Mouse (Mus musculus) erythroblast, adult 5-6 weeks (primary cell): ENCODE data around the gene Rps21. TPM values are rescaled to one million over a fixed set of nuclear protein-coding genes. Genes with fewer than 3 reads are reported as not detected.

Source experiments
- ATAC-seq: replicated peaks from 2 replicates; pipeline ENCODE4 v1.8.0; 2016; ENCODE audit warnings: moderate number of reproducible peaks, mild to moderate bottlenecking, moderate TSS enrichment, inconsistent platforms; ENCODE audit not compliant: poor library complexity, low FRiP score, severe bottlenecking
- total RNA-seq, 2 experiments: library from RNA; stranded (forward) in 1 of 2; stranded (reverse) in 1 of 2; fragments of 150-400 nt in 1 of 2; fragments of 200-764, 138-1000 nt in 1 of 2; gene quantifications; 2 replicates each; pipeline versions ENCODE4 v1.2.3 to v1.2.4; 2015 to 2017; ENCODE audit warnings: low replicate concordance in 2 of 2

Gene Rps21
- total RNA-seq (2015; ENCODE audit: low replicate concordance) (363 and 447 TPM in 2 replicates), total RNA-seq (2017; ENCODE audit: low replicate concordance) (275 and 320 TPM in 2 replicates)

- ATAC-seq = peak; percentile 94
These were observed at the start of gene Rps21 for GRCm38 (mm10) chr2:180257001-180257521. TSS of gene Rps21 (plus strand) at chr2:180257377.

GRCm38 (mm10) chr2:180207840-180208239, 49.3 kb upstream of the Rps21 start:
- peak; percentile 52; the same call in 1 of the 2 replicates for ATAC-seq

- ATAC-seq = no peak
These were observed 48.2 kb upstream of the Rps21 start for GRCm38 (mm10) chr2:180208976-180209375.

DNA sequence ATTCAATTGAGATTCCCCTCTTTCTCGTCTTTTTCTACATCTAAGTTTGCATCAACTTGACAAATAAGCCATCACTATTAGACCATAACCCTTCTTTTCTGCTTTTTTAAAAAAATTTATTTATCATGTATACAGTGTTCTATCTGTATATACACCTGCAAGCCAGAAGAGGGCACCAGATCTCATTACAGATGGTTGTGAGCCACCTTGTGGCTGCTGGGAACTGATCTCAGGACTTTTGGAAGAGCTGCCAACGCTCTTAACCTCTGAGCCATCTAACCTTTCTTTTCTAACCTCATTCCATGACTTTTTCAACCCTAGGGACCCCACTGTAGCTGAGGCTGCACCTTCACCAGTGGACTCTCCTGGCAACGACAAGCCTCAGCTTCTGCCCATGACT, 44.9 kb upstream of the Rps21 start:
- ATAC-seq = no peak

DNA sequence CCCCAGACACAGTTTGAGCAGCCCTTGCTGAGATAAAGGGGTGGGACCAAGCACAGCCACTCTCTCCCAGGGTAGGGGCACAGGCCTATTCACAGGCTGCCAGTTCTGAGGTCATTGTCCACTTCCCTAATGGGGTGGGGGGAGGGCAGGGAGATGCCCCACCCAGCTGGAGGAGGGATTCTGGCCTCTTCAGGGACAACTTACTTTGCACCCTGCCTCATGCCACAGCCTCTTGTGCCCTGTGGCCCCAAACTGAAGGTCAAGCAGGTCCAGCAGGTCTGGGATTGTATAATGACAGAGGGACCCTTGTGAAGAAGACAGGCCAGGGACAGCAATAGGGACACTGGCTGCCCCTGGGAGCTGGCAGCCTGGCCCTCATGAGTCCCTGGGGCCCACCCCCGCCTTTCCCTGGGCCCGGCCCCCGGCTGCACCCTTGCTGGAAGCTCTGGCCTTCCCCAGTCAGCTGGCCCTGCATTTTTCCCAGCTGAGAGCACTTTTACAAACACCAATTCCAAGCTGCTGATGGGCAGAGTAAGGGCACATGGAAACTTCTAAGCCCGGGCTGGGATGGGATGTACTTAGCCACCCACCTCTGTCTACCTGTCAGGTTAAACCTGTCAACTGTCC, 42.7 kb upstream of the Rps21 start:
- ATAC-seq = no peak

GRCm38 (mm10) chr2:180215011-180215461, 42.1 kb upstream of the Rps21 start:
- ATAC-seq = no peak

DNA sequence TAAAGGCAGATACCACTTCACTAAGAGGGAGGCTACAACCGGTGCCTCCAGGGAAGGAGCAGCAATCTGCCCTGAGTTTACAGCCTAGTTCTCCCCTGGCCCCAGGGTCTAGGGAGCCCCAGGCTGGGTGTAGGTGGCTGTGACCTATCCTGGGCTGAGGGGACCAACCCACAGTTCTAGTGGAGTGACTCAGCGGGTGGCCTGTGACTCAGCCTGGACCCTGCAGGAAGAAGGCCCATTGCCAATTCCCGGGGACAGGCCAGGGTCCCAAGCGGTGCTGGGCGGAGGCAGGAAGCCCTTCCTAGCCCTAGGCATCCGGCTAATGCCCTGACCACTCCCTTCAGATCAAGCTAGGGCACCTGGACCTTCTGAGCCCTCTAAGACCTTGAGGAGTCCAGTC, 41.2 kb upstream of the Rps21 start:
- ATAC-seq = no peak

GRCm38 (mm10) chr2:180216921-180217320, 40.3 kb upstream of the Rps21 start:
- ATAC-seq = no peak

GRCm38 (mm10) chr2:180217587-180217986, 39.6 kb upstream of the Rps21 start:
- ATAC-seq = no peak

GRCm38 (mm10) chr2:180218241-180218640, 38.9 kb upstream of the Rps21 start:
- ATAC-seq = no peak

GRCm38 (mm10) chr2:180218677-180219076, 38.5 kb upstream of the Rps21 start:
- ATAC-seq = no peak

DNA sequence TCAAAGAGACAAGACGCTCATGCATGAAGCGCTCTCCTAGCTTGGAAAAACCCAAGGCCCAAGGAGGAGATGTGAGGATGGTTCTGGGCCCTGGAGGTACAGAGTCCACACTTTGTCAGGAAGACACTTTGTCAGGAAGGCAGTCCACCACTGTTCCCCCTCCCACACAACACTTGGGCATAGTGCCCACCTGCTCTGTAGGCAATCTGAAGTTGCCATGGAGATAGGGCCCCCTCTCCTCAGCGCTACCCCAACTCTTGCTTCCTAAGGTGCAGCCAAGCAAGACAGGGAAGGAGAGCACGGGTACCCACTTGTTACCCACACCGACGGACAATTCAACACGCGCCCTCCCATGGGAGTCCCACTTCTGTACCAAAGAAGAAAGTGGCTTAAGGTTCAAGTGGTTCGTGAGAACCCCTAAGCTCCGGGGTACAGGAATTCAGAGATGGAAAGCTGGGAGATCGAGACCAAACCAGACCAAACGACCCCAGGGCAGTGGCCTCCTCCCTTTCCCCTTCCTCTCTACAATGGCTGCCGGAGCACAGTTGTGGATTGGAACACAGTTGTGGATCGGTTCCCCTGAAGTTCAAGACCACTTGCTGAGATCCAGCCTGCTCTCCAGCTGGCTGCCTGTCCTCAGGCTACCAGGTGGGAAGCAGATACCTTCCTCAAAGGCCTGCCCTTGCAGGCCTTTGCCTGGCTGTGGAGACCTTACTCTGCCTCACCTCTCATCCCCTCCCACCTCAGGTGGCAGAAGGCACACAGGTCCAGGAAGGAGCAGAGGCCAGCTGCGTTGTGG, 37.8 kb upstream of the Rps21 start:
- no peak for ATAC-seq

- no peak for ATAC-seq
These were observed 37.0 kb upstream of the Rps21 start for GRCm38 (mm10) chr2:180220165-180220564.

DNA sequence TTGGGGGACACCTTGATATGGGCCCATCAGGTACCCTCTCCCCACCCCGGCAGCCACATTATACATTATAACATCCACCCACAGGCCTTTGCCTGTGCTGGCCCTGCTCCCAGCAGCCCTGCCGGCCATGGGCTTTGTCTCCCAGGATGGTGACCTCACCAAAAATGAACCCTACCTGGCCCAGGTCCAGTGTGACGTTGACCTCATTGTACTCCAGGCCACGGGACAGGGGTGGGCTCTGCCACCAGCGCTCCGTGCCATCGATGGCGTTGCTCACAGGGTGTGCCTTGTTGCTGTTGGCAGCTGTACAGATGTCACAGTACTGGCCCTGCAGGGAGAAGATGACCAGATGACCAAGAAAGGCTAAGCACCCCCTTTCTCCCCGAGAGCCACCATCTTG, 36.1 kb upstream of the Rps21 start:
- ATAC-seq = no peak

- ATAC-seq = no peak
These were observed 34.9 kb upstream of the Rps21 start for GRCm38 (mm10) chr2:180222250-180222649.

DNA sequence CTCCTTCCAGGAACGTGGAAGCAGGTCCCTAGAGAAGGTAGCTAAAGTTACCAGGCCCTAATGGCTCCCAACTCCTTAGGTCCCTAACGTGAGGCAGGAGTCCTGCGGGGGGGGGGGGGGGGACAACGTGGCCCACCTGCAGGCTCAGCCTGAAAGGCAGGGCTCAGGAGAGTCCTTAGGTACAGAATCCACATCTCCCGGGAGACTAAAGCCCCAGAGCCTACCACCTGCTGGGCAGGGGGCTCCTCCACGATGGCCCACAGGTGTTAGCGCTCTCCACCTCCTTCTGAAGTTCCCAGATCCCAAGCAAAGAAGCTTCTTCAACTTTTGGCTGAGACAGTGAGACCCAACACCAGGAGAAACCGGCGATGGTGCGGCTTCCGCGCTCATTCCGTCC, 32.5 kb upstream of the Rps21 start:
- ATAC-seq = no peak

DNA sequence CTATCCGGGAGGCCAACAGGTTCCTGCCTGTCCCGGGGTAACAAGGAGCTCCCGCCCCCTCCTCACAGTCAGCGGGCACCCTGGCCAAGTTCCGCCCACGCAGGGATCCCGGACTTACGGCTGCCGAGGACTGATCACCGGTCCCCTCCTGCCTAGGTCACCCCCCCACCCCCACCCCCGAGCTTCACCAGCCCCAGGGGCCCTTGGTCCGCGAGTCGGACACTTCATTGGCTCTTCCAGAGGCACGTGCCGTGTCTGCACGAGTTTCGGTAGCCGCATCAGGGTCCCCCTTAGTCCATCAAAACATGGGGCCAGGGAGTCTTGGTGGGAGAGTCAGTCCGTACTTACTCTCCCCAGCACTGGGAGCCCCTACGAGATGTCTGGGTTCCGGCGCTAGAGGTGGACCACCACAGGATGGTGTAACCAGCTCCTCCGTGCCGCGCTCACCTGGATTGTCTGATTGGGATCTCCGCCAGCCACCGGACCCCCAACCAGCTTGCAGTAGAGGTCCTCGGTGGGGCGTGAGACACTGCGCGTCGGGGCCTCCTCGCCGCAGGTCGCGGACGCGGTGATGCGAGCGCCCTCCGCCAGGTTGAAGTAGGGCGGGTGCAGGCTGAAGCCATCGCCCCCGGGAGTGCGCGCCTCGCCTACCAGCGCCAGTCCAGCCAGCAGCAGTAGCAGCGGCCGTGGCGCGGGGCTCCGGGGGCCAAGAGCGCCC, 32.0 kb upstream of the Rps21 start:
- no peak for ATAC-seq

DNA sequence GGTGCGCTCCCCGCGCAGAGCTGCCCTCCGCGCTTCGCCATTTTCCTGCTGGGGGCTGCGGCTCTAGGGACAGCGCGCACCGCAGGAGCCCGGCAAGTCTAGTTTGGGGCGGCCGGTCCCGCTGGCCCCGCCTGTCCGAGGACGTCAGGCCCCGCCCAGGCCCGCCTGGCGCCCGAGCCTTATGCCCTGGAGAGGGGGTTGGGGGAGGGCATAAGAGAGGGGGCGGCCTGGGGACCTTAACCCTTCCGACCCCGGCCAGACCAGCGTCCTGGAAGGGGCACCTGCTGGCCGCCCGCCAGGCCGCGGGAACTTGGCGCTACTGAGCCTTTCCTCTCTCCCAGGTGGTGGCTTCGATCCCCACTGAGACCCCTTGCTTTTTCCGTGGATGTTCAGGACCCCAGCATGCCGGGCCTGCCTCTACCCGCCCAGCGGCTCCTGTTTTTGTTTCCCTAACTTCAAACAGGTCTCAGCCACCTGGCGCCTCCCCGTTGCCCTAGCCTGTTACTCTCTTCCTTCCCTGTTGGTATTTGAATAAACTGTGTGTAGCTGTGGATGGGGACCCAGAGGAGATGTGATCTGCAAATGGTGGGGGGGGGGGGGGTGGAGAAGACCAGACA, 31.3 kb upstream of the Rps21 start, which contains the start of gene Lama5:
TSS of gene Lama5 (minus strand) at position 98 of the 617 bp plus-strand sequence.
- no peak for ATAC-seq

- ATAC-seq = peak; percentile 66
These were observed 29.7 kb upstream of the Rps21 start for GRCm38 (mm10) chr2:180227262-180228059.
